Mouse (Mus musculus): ENCODE data around the gene Tnfrsf8.

DNA sequence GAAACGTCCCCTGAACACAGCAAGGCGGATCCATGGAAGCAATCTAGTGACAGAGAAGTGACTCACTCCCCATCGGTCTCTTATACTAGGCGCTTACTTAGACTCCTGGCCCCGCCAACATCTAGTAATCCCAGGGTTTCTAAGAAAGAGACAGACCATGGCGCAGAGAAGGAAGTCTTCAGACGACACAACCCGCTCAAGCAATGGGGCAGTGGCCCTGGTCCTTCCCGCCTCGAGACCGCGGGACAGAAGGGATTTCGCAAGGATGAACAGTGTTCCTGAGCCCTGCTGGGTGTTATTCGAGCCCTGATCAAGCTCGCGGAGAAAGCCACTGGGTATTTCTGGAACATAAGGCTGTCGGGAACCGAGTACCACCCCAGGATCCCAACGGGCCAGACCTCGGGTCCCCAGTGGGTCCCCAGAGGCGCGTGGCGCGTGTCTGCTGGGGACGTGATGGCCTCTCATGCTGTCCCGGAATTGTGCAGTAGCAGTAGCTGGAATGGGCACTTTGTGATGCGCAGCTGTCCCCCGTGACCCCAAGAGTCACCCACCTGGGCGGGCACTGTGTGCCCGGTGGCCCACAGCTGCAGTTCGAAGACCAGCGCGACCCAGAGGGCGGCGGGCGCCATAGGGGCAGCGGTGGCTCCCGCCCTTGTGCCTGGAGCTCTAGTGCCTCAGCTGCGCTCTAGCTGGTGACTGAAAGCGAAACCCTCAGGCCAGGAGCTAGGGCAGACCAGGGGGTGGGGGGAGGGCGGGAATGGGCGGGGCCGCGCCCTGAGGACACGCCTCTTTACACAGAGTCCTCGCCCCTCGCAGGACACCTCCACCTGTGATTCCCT is 68.6 kb downstream of the Tnfrsf8 start, which contains the start of gene Tnfrsf1b:
- TF ChIP-seq POLR2A (IDR thresholded peaks at IDR 0.05; ENCODE audit: extremely low read depth, insufficient read depth, low read length) (peak; percentile 35; the same call in 1 of the 2 replicates), CTCF (IDR thresholded peaks at IDR 0.05; ENCODE audit: extremely low read depth, insufficient read depth, low read length) (no peak)

Measured in cortical plate, adult 2 months (tissue).